Mouse (Mus musculus): Measurements from ENCODE around the gene Bpifb3. TPM values are rescaled to one million over a fixed set of nuclear protein-coding genes. Genes with fewer than 3 reads are reported as not detected.
A peak's percentile ranks its signal among the peaks of the same experiment; 100 is the strongest.

Bpifb3 gene
- not detected in 2 replicates for polyA plus RNA-seq (2014; fragmentation: Nextera tagmentation; extraction: Ambion mirVana)

GRCm38 (mm10) chr2:153917930-153918329, at the start of gene Bpifb3:
Bpifb3 (plus strand) TSS chr2:153918230.
- ATAC-seq (ENCODE audit: low FRiP score, low TSS enrichment) (no peak), DNase-seq (no peak)
- Histone ChIP-seq H3K9ac (replicated peaks; ENCODE audit: low read length) (no peak within 1 kb of the TSS), H3K4me3 (replicated peaks; ENCODE audit: low read depth, low read length) (no peak within 1 kb of the TSS), H3K4me2 (ENCODE audit: low read length) (no peak within 1 kb of the TSS), H3K27ac (replicated peaks; ENCODE audit: low read depth, low read length) (no peak within 1 kb of the TSS), H3K9me3 (ENCODE audit: control insufficient read depth, low read length) (no peaks in the 10 kb centered on the region), H3K27me3 (ENCODE audit: control insufficient read depth, insufficient read depth, low read length) (no peaks in the 10 kb centered on the region), H3K36me3 (ENCODE audit: control insufficient read depth, insufficient read depth, low read length) (no peaks in the 10 kb centered on the region), H3K4me1 (ENCODE audit: control insufficient read depth, insufficient read depth, low read length) (no peaks in the 10 kb centered on the region)
- WGBS = 62% methylated on average over 8 of the region's 8 CpGs

DNA sequence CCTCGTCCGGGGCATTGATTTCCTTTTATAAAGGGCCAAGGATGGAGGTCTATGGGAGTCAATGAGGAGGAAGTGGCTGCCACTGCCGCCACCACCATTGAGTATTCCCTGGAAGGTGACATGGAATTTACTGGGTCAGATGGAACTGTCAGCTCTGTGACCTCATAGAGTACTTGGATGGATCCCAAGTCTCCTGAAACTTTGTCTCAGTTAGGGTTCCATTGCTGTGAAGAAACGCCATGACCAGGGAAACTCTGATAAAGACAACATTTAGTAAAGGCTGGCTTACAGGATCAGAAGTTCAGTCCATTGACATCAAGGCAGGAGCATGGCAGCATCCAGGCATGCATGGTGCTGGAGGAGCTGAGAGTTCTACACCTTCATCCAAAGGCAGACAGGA, 47.0 kb upstream of the Bpifb3 start, which contains the start of gene Sun5:
TSS of gene Sun5 (minus strand) at position 101 of the 400 bp plus-strand sequence.
- Histone ChIP-seq H3K4me1 (ENCODE audit: control insufficient read depth, insufficient read depth, low read length) (no peaks in the 10 kb centered on the region), H3K4me3 (replicated peaks; ENCODE audit: low read depth, low read length) (no peak within 1 kb of the TSS), H3K4me2 (ENCODE audit: low read length) (no peak within 1 kb of the TSS), H3K36me3 (ENCODE audit: control insufficient read depth, insufficient read depth, low read length) (no peaks in the 10 kb centered on the region), H3K27ac (replicated peaks; ENCODE audit: low read depth, low read length) (no peak within 1 kb of the TSS), H3K9me3 (ENCODE audit: control insufficient read depth, low read length) (no peaks in the 10 kb centered on the region), H3K27me3 (ENCODE audit: control insufficient read depth, insufficient read depth, low read length) (no peaks in the 10 kb centered on the region), H3K9ac (replicated peaks; ENCODE audit: low read length) (no peak within 1 kb of the TSS)
- DNase-seq = no peak
- 85% methylated on average over 4 of the region's 4 CpGs for WGBS
- no peak for ATAC-seq (ENCODE audit: low FRiP score, low TSS enrichment)

DNA sequence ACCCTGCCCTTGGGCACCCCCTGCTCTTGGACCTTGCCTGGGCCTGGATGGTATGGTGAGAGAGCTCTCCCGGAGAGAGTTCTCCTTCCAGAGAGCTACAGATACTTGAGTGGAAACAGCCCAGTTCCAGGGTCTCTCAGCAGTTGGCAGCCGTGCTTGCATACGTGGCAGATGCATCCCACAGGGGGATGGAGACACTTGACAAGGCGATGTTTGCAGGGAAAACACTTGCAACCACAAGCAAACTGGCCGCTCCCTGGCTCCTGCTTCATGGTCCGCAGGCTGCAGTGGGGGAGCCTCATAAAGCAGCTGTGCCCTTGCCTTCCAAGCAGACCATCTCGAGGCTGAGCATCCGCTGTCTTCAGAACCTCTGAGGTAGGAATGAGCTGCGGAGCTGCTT, 43.3 kb upstream of the Bpifb3 start, which contains the start of gene Bpifb2:
TSS of gene Bpifb2 (plus strand) at position 301 of the 400 bp plus-strand sequence.
- Histone ChIP-seq H3K4me2 (ENCODE audit: low read length) (no peak within 1 kb of the TSS), H3K4me3 (replicated peaks; ENCODE audit: low read depth, low read length) (no peak within 1 kb of the TSS), H3K9me3 (ENCODE audit: control insufficient read depth, low read length) (no peaks in the 10 kb centered on the region), H3K27ac (replicated peaks; ENCODE audit: low read depth, low read length) (no peak within 1 kb of the TSS), H3K4me1 (ENCODE audit: control insufficient read depth, insufficient read depth, low read length) (no peaks in the 10 kb centered on the region), H3K36me3 (ENCODE audit: control insufficient read depth, insufficient read depth, low read length) (no peaks in the 10 kb centered on the region), H3K9ac (replicated peaks; ENCODE audit: low read length) (no peak within 1 kb of the TSS), H3K27me3 (ENCODE audit: control insufficient read depth, insufficient read depth, low read length) (no peaks in the 10 kb centered on the region)
- WGBS = 75% methylated on average over 9 of the region's 9 CpGs
- DNase-seq (no peak), ATAC-seq (ENCODE audit: low FRiP score, low TSS enrichment) (no peak)

DNA sequence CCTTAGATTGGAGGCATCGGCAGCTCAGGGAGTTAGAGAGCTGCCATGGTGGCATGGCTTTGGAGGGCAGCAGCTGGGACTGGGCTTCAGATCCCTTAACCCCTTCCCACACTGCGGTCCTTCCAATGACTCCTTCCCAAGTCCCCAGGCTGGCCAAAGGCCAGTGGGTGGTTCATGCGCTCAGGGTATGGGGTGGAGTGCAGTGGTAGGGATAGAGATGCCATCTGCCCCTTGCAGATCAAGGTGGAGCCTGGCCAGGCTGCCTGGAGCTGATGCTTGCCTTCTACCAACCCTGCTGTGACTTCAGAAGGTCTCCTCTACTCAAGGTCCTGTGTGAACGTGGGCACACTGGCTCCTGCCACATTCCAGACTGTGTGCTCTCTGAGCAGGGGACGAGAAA, 18.9 kb upstream of the Bpifb3 start:
- WGBS = 83% methylated on average over 5 of the region's 5 CpGs

DNA sequence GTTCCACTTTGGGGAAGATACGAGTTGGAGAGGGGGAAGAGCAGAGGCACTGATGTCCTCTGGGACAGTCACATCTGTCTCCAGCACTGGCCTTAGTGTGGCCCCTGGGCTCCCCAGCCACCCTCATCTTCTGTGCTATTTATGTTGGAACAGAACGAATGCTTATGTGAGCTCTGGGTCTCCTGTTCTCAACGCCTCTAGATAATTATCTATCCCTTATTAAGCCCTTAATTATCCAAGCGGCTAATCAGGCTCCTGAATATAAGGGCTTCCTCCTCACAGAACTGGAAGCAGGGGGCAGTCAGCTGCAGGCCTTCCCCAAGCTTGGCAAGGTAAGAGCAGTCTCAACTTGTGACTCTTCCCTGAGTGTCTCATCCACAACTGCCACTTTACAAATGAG, 17.9 kb upstream of the Bpifb3 start, which contains the start of gene Bpifb6:
TSS of gene Bpifb6 (plus strand) at position 301 of the 400 bp plus-strand sequence.
- H3K9ac ChIP-seq (replicated peaks; ENCODE audit: low read length) = no peak within 1 kb of the TSS
- H3K4me3 ChIP-seq (replicated peaks; ENCODE audit: low read depth, low read length) = no peak within 1 kb of the TSS
- DNase-seq = no peak
- no peaks in the 10 kb centered on the region for H3K36me3 ChIP-seq (ENCODE audit: control insufficient read depth, insufficient read depth, low read length)
- H3K4me2 ChIP-seq (ENCODE audit: low read length) = no peak within 1 kb of the TSS
- no peak within 1 kb of the TSS for H3K27ac ChIP-seq (replicated peaks; ENCODE audit: low read depth, low read length)
- H3K9me3 ChIP-seq (ENCODE audit: control insufficient read depth, low read length) = no peaks in the 10 kb centered on the region
- H3K4me1 ChIP-seq (ENCODE audit: control insufficient read depth, insufficient read depth, low read length) = no peaks in the 10 kb centered on the region
- 80% methylated on average over 4 of the region's 4 CpGs for WGBS
- ATAC-seq (ENCODE audit: low FRiP score, low TSS enrichment) = no peak
- no peaks in the 10 kb centered on the region for H3K27me3 ChIP-seq (ENCODE audit: control insufficient read depth, insufficient read depth, low read length)

More for the DNA sequence above, 18.9 kb upstream of the Bpifb3 start:
- Histone ChIP-seq H3K27ac (replicated peaks; ENCODE audit: low read depth, low read length) (no peak overlapping the region), H3K36me3 (ENCODE audit: control insufficient read depth, insufficient read depth, low read length) (no peaks in the 10 kb centered on the region), H3K27me3 (ENCODE audit: control insufficient read depth, insufficient read depth, low read length) (no peaks in the 10 kb centered on the region), H3K4me2 (ENCODE audit: low read length) (no peak overlapping the region), H3K9me3 (ENCODE audit: control insufficient read depth, low read length) (no peaks in the 10 kb centered on the region), H3K9ac (replicated peaks; ENCODE audit: low read length) (no peak overlapping the region), H3K4me3 (replicated peaks; ENCODE audit: low read depth, low read length) (no peak overlapping the region), H3K4me1 (ENCODE audit: control insufficient read depth, insufficient read depth, low read length) (no peaks in the 10 kb centered on the region)
- ATAC-seq (ENCODE audit: low FRiP score, low TSS enrichment) (no peak), DNase-seq (no peak)

GRCm38 (mm10) chr2:153902726-153903125, 15.3 kb upstream of the Bpifb3 start:
- H3K4me1 ChIP-seq (ENCODE audit: control insufficient read depth, insufficient read depth, low read length) = no peaks in the 10 kb centered on the region
- no peak for DNase-seq
- H3K36me3 ChIP-seq (ENCODE audit: control insufficient read depth, insufficient read depth, low read length) = no peaks in the 10 kb centered on the region
- H3K4me2 ChIP-seq (ENCODE audit: low read length) = no peak overlapping the region
- H3K4me3 ChIP-seq (replicated peaks; ENCODE audit: low read depth, low read length) = no peak overlapping the region
- no peaks in the 10 kb centered on the region for H3K9me3 ChIP-seq (ENCODE audit: control insufficient read depth, low read length)
- no peak overlapping the region for H3K27ac ChIP-seq (replicated peaks; ENCODE audit: low read depth, low read length)
- no peaks in the 10 kb centered on the region for H3K27me3 ChIP-seq (ENCODE audit: control insufficient read depth, insufficient read depth, low read length)
- 84% methylated on average over 6 of the region's 6 CpGs for WGBS
- no peak overlapping the region for H3K9ac ChIP-seq (replicated peaks; ENCODE audit: low read length)
- no peak for ATAC-seq (ENCODE audit: low FRiP score, low TSS enrichment)

DNA sequence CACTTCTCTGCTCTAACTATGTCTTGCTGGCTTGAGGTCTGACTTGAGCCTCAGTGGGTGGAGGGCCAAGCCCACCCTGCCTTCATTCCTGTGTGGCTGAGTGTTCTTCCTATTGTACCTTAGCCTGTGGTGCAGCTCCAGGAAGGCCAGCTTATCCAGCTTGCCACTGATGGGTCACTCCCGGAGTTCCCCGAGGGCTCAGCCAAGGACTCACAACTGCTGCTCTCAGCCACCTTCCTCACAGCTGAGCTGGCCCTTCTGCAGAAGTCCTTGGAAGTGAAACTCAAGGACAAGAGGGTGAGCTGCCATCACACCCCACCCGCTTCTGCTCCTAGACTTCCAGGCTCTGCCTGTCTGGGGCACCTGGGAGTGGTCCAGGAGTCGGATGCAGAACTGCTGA, 11.4 kb upstream of the Bpifb3 start:
- no peak overlapping the region for H3K9ac ChIP-seq (replicated peaks; ENCODE audit: low read length)
- H3K27me3 ChIP-seq (ENCODE audit: control insufficient read depth, insufficient read depth, low read length) = no peaks in the 10 kb centered on the region
- no peak overlapping the region for H3K4me2 ChIP-seq (ENCODE audit: low read length)
- no peak overlapping the region for H3K27ac ChIP-seq (replicated peaks; ENCODE audit: low read depth, low read length)
- no peaks in the 10 kb centered on the region for H3K9me3 ChIP-seq (ENCODE audit: control insufficient read depth, low read length)
- H3K36me3 ChIP-seq (ENCODE audit: control insufficient read depth, insufficient read depth, low read length) = no peaks in the 10 kb centered on the region
- ATAC-seq (ENCODE audit: low FRiP score, low TSS enrichment) (no peak), DNase-seq (no peak)
- WGBS = 90% methylated on average over 4 of the region's 4 CpGs
- no peak overlapping the region for H3K4me3 ChIP-seq (replicated peaks; ENCODE audit: low read depth, low read length)
- no peaks in the 10 kb centered on the region for H3K4me1 ChIP-seq (ENCODE audit: control insufficient read depth, insufficient read depth, low read length)

DNA sequence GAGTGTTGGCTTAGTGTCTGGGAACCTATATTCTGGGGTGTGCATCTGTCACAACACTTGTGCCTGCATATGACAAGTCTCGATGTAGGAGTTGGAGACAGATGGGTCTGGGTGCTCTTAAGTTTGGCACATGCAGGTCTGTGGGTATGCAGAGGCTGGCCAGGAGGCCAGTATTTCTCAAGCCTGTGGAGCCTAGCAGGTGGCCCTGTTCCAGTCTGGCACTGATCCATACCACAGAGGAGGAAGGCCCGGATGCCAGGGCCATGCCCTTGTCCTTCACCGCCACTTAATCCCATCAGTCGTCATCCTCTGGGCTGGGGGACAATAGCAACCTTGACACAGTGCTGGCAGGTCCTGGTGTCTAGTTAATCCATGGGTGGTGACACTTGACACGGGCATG, 3.9 kb upstream of the Bpifb3 start:
- H3K27ac ChIP-seq (replicated peaks; ENCODE audit: low read depth, low read length) = no peak overlapping the region
- DNase-seq (peak; percentile 5), ATAC-seq (ENCODE audit: low FRiP score, low TSS enrichment) (no peak)
- no peak overlapping the region for H3K9ac ChIP-seq (replicated peaks; ENCODE audit: low read length)
- no peaks in the 10 kb centered on the region for H3K27me3 ChIP-seq (ENCODE audit: control insufficient read depth, insufficient read depth, low read length)
- no peaks in the 10 kb centered on the region for H3K4me1 ChIP-seq (ENCODE audit: control insufficient read depth, insufficient read depth, low read length)
- H3K4me3 ChIP-seq (replicated peaks; ENCODE audit: low read depth, low read length) = no peak overlapping the region
- H3K4me2 ChIP-seq (ENCODE audit: low read length) = no peak overlapping the region
- no peaks in the 10 kb centered on the region for H3K9me3 ChIP-seq (ENCODE audit: control insufficient read depth, low read length)
- WGBS = 35% methylated on average over 5 of the region's 5 CpGs
- H3K36me3 ChIP-seq (ENCODE audit: control insufficient read depth, insufficient read depth, low read length) = no peaks in the 10 kb centered on the region

GRCm38 (mm10) chr2:153921246-153921645, 3.2 kb downstream of the Bpifb3 start:
- H3K4me3 ChIP-seq (replicated peaks; ENCODE audit: low read depth, low read length) = no peak overlapping the region
- no peaks in the 10 kb centered on the region for H3K4me1 ChIP-seq (ENCODE audit: control insufficient read depth, insufficient read depth, low read length)
- H3K36me3 ChIP-seq (ENCODE audit: control insufficient read depth, insufficient read depth, low read length) = no peaks in the 10 kb centered on the region
- no peak overlapping the region for H3K27ac ChIP-seq (replicated peaks; ENCODE audit: low read depth, low read length)
- no peak overlapping the region for H3K9ac ChIP-seq (replicated peaks; ENCODE audit: low read length)
- H3K27me3 ChIP-seq (ENCODE audit: control insufficient read depth, insufficient read depth, low read length) = no peaks in the 10 kb centered on the region
- no peak overlapping the region for H3K4me2 ChIP-seq (ENCODE audit: low read length)
- no peaks in the 10 kb centered on the region for H3K9me3 ChIP-seq (ENCODE audit: control insufficient read depth, low read length)
- ATAC-seq (ENCODE audit: low FRiP score, low TSS enrichment) (no peak), DNase-seq (no peak)
- 84% methylated on average over 6 of the region's 6 CpGs for WGBS

Data from midbrain, embryonic 14.5 days (tissue).